In the genomic region with DNA sequence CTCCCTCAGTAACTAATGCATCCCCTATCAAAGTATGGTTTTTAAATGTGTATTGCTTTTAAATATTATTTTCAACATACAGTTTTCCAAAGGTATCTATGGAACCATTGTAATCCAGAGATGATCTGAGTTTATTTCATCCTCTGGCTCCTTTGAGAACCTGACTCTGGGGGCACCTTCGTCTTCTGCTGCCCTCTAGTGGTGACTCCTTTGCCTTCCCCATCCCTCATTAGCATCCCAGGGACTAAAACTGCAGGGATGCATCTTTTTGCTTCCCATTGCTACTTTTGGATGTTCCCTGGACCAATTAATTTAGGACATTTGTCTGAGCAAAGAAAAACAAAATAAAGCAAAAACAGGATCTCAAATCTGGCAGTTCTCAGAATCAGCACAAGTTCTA, we compare ENCODE assay signal across 9 mouse cellular contexts.
DNase-seq lines count a peak whose midpoint lies in the region; ATAC-seq lines count a peak whose summit lies in the region.
"Had no signal": no experiment of that assay in that cellular context is flagged by ENCODE, and none has a peak within 500 bp of the region (broad histone marks: within the 10 kb centered on the region; RNA-seq: fewer than 3 reads in every experiment).

No protein-coding gene starts in this region.

- H3K36me3 ChIP-seq in hindbrain, embryonic 11.5 days (ENCODE audit: control insufficient read depth, insufficient read depth, low read length) = no peaks in the 10 kb centered on the region
- no peaks in the 10 kb centered on the region for H3K36me3 ChIP-seq in hindbrain, embryonic 13.5 days
- H3K36me3 ChIP-seq: limb, embryonic 13.5 days had no signal

- H3K4me2 ChIP-seq in hindbrain, embryonic 11.5 days (replicated peaks; ENCODE audit: low read depth, low read length) = no peak overlapping the region
- H3K4me2 ChIP-seq in hindbrain, embryonic 13.5 days = no peak overlapping the region
- H3K4me2 ChIP-seq: limb, embryonic 13.5 days had no signal

- H3K27ac ChIP-seq in hindbrain, embryonic 11.5 days (ENCODE audit: low read depth, low read length) = no peak overlapping the region
- H3K27ac ChIP-seq in hindbrain, embryonic 13.5 days = no peak overlapping the region
- H3K27ac ChIP-seq: limb, embryonic 13.5 days had no signal

- no peak overlapping the region for H3K9ac ChIP-seq in hindbrain, embryonic 11.5 days (ENCODE audit: low read depth, low read length)
- no peak overlapping the region for H3K9ac ChIP-seq in hindbrain, embryonic 13.5 days
- H3K9ac ChIP-seq: limb, embryonic 13.5 days had no signal

- no peaks in the 10 kb centered on the region for H3K9me3 ChIP-seq in hindbrain, embryonic 11.5 days (ENCODE audit: control insufficient read depth, low read length)
- no peaks in the 10 kb centered on the region for H3K9me3 ChIP-seq in hindbrain, embryonic 13.5 days
- H3K9me3 ChIP-seq: limb, embryonic 13.5 days had no signal

- ATAC-seq in hindbrain, embryonic 11.5 days (ENCODE audit: low FRiP score) = no peak
- no peak for ATAC-seq in hindbrain, embryonic 13.5 days (ENCODE audit: low FRiP score)

- 3% methylated on average over 1 of the region's 1 CpGs for WGBS in hindbrain, embryonic 11.5 days
- WGBS in hindbrain, embryonic 13.5 days = 0% methylated on average over 1 of the region's 1 CpGs

- no peak overlapping the region for H3K4me3 ChIP-seq in hindbrain, embryonic 11.5 days (ENCODE audit: low read depth, low read length)
- no peak overlapping the region for H3K4me3 ChIP-seq in hindbrain, embryonic 13.5 days
- H3K4me3 ChIP-seq: limb, embryonic 13.5 days had no signal

- H3K4me1 ChIP-seq in hindbrain, embryonic 11.5 days (replicated peaks; ENCODE audit: control insufficient read depth, insufficient read depth, low read length) = no peaks in the 10 kb centered on the region
- no peaks in the 10 kb centered on the region for H3K4me1 ChIP-seq in hindbrain, embryonic 13.5 days (replicated peaks)
- H3K4me1 ChIP-seq: limb, embryonic 13.5 days had no signal

- peak; percentile 77 for DNase-seq in hindbrain, embryonic 11.5 days (ENCODE audit: low spot score)
- DNase-seq in Muller cell, postnatal 12 days (ENCODE audit: inconsistent ontology term) = peak; percentile 17
- DNase-seq in cerebellum, adult 9-11 months = peak; percentile 56
- DNase-seq in frontal cortex, postnatal 36 days (ENCODE audit: low spot score in 2 of 2) = peak; percentile 54 to 72
- DNase-seq in layer of hippocampus, adult 18-20 months (ENCODE audit: low spot score in 2 of 2) = peak; percentile 32 to 87
- DNase-seq in lung, postnatal 25 days (ENCODE audit: low spot score) = peak; percentile 43
- DNase-seq in skeletal muscle tissue, adult 2 months (ENCODE audit: low read depth, low spot score) = peak; percentile 20

- H3K27me3 ChIP-seq in hindbrain, embryonic 11.5 days (ENCODE audit: control insufficient read depth, insufficient read depth, low read length) = no peaks in the 10 kb centered on the region
- H3K27me3 ChIP-seq in hindbrain, embryonic 13.5 days = no peaks in the 10 kb centered on the region
- H3K27me3 ChIP-seq: limb, embryonic 13.5 days had no signal

Comparison
In these comparisons a context has a peak if more than half of its experiments do, and no peak if none do; other contexts are left out.
1. DNase-seq: peak in every context shown above with its lines; median percentile 77 in hindbrain, embryonic 11.5 days; 63 in frontal cortex, postnatal 36 days; 60 in layer of hippocampus, adult 18-20 months; 56 in cerebellum, adult 9-11 months; 43 in lung, postnatal 25 days; 20 in skeletal muscle tissue, adult 2 months; 17 in Muller cell, postnatal 12 days.